Mouse (Mus musculus) C2C12 (cell line): ENCODE results near the gene Gm20696.

Experiments used
- CEBPB ChIP-seq: IDR thresholded peaks from one replicate; pipeline ENCODE4 v1.6.1; 2011; ENCODE audit warnings: low read depth, mild to moderate bottlenecking, control low read depth, moderate library complexity
- CTCF ChIP-seq: IDR thresholded peaks from one replicate; pipeline ENCODE4 v1.5.1; 2011; ENCODE audit not compliant: control insufficient read depth, insufficient read depth, insufficient read length
- FOSL1 ChIP-seq: IDR thresholded peaks from one replicate; pipeline ENCODE4 v1.8.0; 2011; ENCODE audit warnings: mild to moderate bottlenecking, low read length; ENCODE audit not compliant: poor library complexity, insufficient read depth, severe bottlenecking
- MYOD1 ChIP-seq: IDR thresholded peaks from one replicate; pipeline ENCODE4 v1.6.1; 2011; ENCODE audit warnings: low read depth; ENCODE audit not compliant: control insufficient read depth, insufficient read length
- MYOG ChIP-seq: IDR thresholded peaks from one replicate; pipeline ENCODE4 v1.6.1; 2011; ENCODE audit not compliant: control insufficient read depth, insufficient read length; ENCODE audit errors: extremely low read depth
- USF1 ChIP-seq: IDR thresholded peaks from one replicate; pipeline ENCODE4 v1.6.1; 2011; ENCODE audit warnings: low read depth, mild to moderate bottlenecking, control low read depth, moderate library complexity

- TF ChIP-seq MYOD1 (no peak), CTCF (no peak), MYOG (no peak), CEBPB (no peak), USF1 (no peak), FOSL1 (no peak)
These were observed 294.6 kb downstream of the Gm20696 start for GRCm38 (mm10) chr6:99372016-99372415.
